Mouse (Mus musculus) C2C12 (cell line): ENCODE measurements around the gene Depdc5.

Source experiments
- CTCF ChIP-seq: IDR thresholded peaks from one replicate; pipeline ENCODE4 v1.5.1; 2011; ENCODE audit not compliant: control insufficient read depth, insufficient read depth, insufficient read length
- MYOD1 ChIP-seq: IDR thresholded peaks from one replicate; pipeline ENCODE4 v1.6.1; 2011; ENCODE audit warnings: low read depth; ENCODE audit not compliant: control insufficient read depth, insufficient read length
- MYOG ChIP-seq: IDR thresholded peaks from one replicate; pipeline ENCODE4 v1.6.1; 2011; ENCODE audit not compliant: control insufficient read depth, insufficient read length; ENCODE audit errors: extremely low read depth

DNA sequence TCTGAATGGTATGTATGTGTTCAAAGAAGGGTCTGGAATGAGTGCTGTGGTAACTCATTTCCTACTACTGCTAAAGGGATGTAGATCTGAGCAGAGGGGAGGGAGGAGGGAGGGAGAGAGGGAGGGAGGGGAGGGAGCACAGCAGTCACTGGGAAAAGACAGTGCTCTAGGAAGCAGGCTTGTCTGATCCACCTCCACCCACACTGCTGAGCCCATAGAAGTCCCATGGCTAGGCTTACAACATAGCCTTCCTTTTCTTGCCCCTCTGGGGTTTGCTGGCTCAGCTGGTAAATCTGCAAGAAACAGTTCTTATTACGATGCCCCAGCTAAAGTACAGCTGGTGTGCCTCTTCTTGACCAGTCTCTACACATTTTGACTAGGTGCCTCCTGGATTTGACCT is 124.4 kb downstream of the Depdc5 start:
- TF ChIP-seq CTCF = no peak
- no peak for TF ChIP-seq MYOG
- TF ChIP-seq MYOD1 = no peak
